Mouse (Mus musculus) ZHBTc4 (cell line): ENCODE measurements at regions not wholly inside any gene's neighbourhood (a gene's known extent, or its start where the extent isn't known, plus 50 kb on each side); places are given as distances from the start of the nearest gene placed in this dataset.

Source experiments
- DNase-seq: peaks from one replicate; pipeline ENCODE4 v3.0.0-alpha.2; 2011; ENCODE audit warnings: low read depth, low spot score

GRCm38 (mm10) chr7:129914871-129915270, 323.2 kb downstream of the Wdr11 start:
- no peak for DNase-seq

- DNase-seq = no peak
These were observed 326.9 kb downstream of the Wdr11 start for GRCm38 (mm10) chr7:129918240-129919200.

- no peak for DNase-seq
These were observed 330.6 kb downstream of the Wdr11 start for GRCm38 (mm10) chr7:129922291-129922690.

GRCm38 (mm10) chr7:129936731-129937130, 345.1 kb downstream of the Wdr11 start:
- no peak for DNase-seq

- DNase-seq = no peak
These were observed 346.1 kb downstream of the Wdr11 start for GRCm38 (mm10) chr7:129937715-129938114.

GRCm38 (mm10) chr7:129938141-129938540, 346.5 kb downstream of the Wdr11 start:
- no peak for DNase-seq

GRCm38 (mm10) chr7:129939266-129939665, 347.6 kb downstream of the Wdr11 start:
- no peak for DNase-seq

GRCm38 (mm10) chr7:129941311-129942029, 349.8 kb downstream of the Wdr11 start:
- DNase-seq = no peak

- peak; percentile 86 for DNase-seq
These were observed 357.0 kb downstream of the Wdr11 start for GRCm38 (mm10) chr7:129948613-129949110.

- no peak for DNase-seq
These were observed 358.8 kb downstream of the Wdr11 start for GRCm38 (mm10) chr7:129950456-129950855.

GRCm38 (mm10) chr7:129958379-129958778, 366.7 kb downstream of the Wdr11 start:
- DNase-seq = no peak

GRCm38 (mm10) chr7:129962575-129962974, 370.9 kb downstream of the Wdr11 start:
- DNase-seq = no peak

- DNase-seq = no peak
These were observed 372.5 kb downstream of the Wdr11 start for GRCm38 (mm10) chr7:129964192-129964591.

GRCm38 (mm10) chr7:129965281-129966051, 373.8 kb downstream of the Wdr11 start:
- DNase-seq = no peak

- no peak for DNase-seq
These were observed 375.1 kb downstream of the Wdr11 start for GRCm38 (mm10) chr7:129966771-129967170.

- no peak for DNase-seq
These were observed 378.5 kb downstream of the Wdr11 start for GRCm38 (mm10) chr7:129970201-129970600.

- DNase-seq = no peak
These were observed 382.5 kb downstream of the Wdr11 start for GRCm38 (mm10) chr7:129974206-129974605.

- DNase-seq = peak; percentile 23
These were observed 383.2 kb downstream of the Wdr11 start for GRCm38 (mm10) chr7:129974837-129975236.

- DNase-seq = no peak
These were observed 384.3 kb downstream of the Wdr11 start for GRCm38 (mm10) chr7:129975781-129976514.

GRCm38 (mm10) chr7:129978576-129978975, 386.9 kb downstream of the Wdr11 start:
- DNase-seq = no peak

- DNase-seq = no peak
These were observed 387.7 kb downstream of the Wdr11 start for GRCm38 (mm10) chr7:129979337-129979736.
